Mouse (Mus musculus): ENCODE results near the gene Kctd10. TPM values are rescaled to one million over a fixed set of nuclear protein-coding genes. Genes with fewer than 3 reads are reported as not detected.

Gene Kctd10
- 11.4 and 12.8 TPM in 2 replicates for total RNA-seq (2014; rRNA removed)
- 14.4 and 15.1 TPM in 2 replicates for polyA plus RNA-seq (2012; rRNA removed)

DNA sequence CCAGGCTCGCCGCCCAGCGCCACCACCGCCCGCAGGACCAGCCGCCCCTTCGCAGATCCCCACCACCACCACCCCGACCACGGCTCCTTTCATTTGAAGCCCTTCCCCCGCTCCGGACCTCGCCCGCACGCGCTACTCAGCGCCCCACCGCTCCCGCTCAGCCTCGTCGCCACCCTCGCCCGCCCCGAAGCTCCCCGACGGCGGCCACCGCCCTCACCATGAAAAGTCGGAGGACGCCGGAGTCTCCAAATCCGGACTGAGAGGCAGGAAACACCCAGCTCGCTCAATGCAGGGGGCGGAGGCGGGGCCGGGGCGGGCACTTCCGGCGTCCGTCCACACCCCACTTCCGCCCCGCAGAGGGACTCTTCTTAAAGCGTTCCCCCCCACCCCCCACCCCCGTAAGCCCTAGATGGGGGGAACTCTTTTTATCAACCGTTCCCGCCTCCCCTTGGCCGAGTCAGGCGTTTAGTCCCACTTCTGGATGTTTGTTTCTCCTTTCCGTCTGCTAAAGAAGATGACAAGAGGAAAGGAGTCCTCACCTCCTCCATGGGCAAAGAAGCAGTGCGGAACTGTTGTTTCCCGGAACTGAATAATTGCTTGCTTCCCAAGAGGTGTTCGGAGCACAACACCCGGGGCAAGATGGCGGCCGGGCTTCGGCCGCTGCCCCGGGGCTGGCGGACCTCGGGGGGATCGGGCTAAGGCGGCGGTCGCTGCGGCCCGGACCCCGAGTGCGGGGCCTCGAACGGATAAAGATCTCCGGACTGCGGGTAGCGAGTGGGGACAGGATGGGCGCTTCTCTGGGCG is at the start of gene Kctd10, which contains the start of gene Ube3b:
Gene Kctd10, minus strand, starts transcription at position 300 of the 804 bp plus-strand sequence.
Gene Ube3b, plus strand, starts transcription at position 399 of the 804 bp plus-strand sequence.
- H3K27ac ChIP-seq (replicated peaks; ENCODE audit: insufficient read depth, low read depth, low read length), result peak within 1 kb of the TSS; percentile 98
- H3K4me1 ChIP-seq (ENCODE audit: control insufficient read depth, insufficient read depth, low read length), result peaks cover 5% of the 10 kb centered on the region; the same call in 1 of the 2 replicates
- WGBS, result under 1% methylated on average over 74 of the region's 74 CpGs
- peak; percentile 87 for DNase-seq (ENCODE audit: extremely low read depth, low read depth, low spot score)
- peak within 1 kb of the TSS; percentile 98 for H3K4me3 ChIP-seq (ENCODE audit: insufficient read depth, low read depth, low read length)
- H3K79me2 ChIP-seq (ENCODE audit: control insufficient read depth, insufficient read depth, low read length), result peaks cover 51% of the 10 kb centered on the region
- peaks cover 6% of the 10 kb centered on the region for H3K36me3 ChIP-seq (ENCODE audit: control insufficient read depth, insufficient read depth, low read length)
- H3K9ac ChIP-seq (ENCODE audit: low read depth, low read length), result peak within 1 kb of the TSS; percentile 98
- no peak for TF ChIP-seq CTCF (IDR thresholded peaks at IDR 0.05; ENCODE audit: low read depth, low read length)
- peak; percentile 87 for TF ChIP-seq POLR2A (IDR thresholded peaks at IDR 0.05; ENCODE audit: extremely low read depth, insufficient read depth, low read length)
- no peaks in the 10 kb centered on the region for H3K27me3 ChIP-seq (ENCODE audit: control insufficient read depth, insufficient read depth, low read length)

DNA sequence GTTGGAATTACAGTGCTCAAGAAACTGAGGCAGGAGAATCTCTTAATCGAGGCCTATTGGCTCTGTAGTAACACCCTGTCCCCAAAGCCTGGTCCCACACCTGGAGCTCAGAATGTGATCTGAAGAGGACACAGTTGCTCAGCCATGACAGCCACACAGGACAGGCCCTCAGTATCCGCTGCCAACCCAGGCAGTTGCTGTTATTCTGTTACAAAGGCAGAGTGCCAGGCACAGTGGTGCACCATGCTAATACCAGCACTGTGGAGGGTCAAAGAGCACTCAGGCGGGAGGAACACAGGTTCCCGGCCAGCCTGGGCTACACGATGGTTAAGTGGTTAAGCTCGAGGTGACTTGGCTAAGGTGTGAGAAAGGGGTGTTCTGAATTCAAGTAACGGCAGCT is 49.5 kb upstream of the Kctd10 start:
- Histone ChIP-seq H3K4me3 (ENCODE audit: insufficient read depth, low read depth, low read length) (no peak overlapping the region), H3K4me1 (ENCODE audit: control insufficient read depth, insufficient read depth, low read length) (peaks cover 4% of the 10 kb centered on the region; the same call in 1 of the 2 replicates), H3K27me3 (ENCODE audit: control insufficient read depth, insufficient read depth, low read length) (no peaks in the 10 kb centered on the region), H3K36me3 (ENCODE audit: control insufficient read depth, insufficient read depth, low read length) (no peaks in the 10 kb centered on the region), H3K79me2 (ENCODE audit: control insufficient read depth, insufficient read depth, low read length) (no peaks in the 10 kb centered on the region), H3K27ac (replicated peaks; ENCODE audit: insufficient read depth, low read depth, low read length) (no peak overlapping the region), H3K9ac (ENCODE audit: low read depth, low read length) (no peak overlapping the region)
- no peak for TF ChIP-seq CTCF (IDR thresholded peaks at IDR 0.05; ENCODE audit: low read depth, low read length)
- TF ChIP-seq POLR2A (IDR thresholded peaks at IDR 0.05; ENCODE audit: extremely low read depth, insufficient read depth, low read length), result no peak
- DNase-seq (ENCODE audit: extremely low read depth, low read depth, low spot score), result peak; percentile 62
- WGBS, result 44% methylated on average over 7 of the region's 7 CpGs

DNA sequence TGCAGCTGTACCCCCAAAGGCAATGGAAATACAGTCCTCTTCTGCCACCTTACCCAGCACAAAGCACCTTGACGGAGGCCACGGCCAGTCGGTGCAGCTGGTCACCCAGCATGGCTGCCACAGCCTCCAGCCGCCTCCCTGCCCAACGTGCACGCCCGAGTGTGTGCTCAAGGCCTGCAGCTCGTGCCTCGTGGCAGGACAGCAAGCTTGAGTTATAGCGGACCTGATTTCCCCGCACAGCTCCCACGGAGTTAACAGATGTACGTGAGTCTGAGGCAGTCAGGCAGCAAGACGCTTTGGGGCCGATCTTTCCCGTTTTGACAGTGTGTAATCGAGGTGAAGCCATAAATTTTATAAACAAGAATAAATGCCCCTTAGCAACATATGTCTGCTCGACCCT is 48.3 kb upstream of the Kctd10 start:
- Histone ChIP-seq H3K27me3 (ENCODE audit: control insufficient read depth, insufficient read depth, low read length) (no peaks in the 10 kb centered on the region), H3K79me2 (ENCODE audit: control insufficient read depth, insufficient read depth, low read length) (no peaks in the 10 kb centered on the region), H3K36me3 (ENCODE audit: control insufficient read depth, insufficient read depth, low read length) (no peaks in the 10 kb centered on the region), H3K9ac (ENCODE audit: low read depth, low read length) (no peak overlapping the region), H3K4me1 (ENCODE audit: control insufficient read depth, insufficient read depth, low read length) (peaks cover 4% of the 10 kb centered on the region; the same call in 1 of the 2 replicates), H3K4me3 (ENCODE audit: insufficient read depth, low read depth, low read length) (no peak overlapping the region), H3K27ac (replicated peaks; ENCODE audit: insufficient read depth, low read depth, low read length) (no peak overlapping the region)
- WGBS, result 81% methylated on average over 18 of the region's 18 CpGs
- TF ChIP-seq POLR2A (IDR thresholded peaks at IDR 0.05; ENCODE audit: extremely low read depth, insufficient read depth, low read length) (no peak), CTCF (IDR thresholded peaks at IDR 0.05; ENCODE audit: low read depth, low read length) (no peak)
- no peak for DNase-seq (ENCODE audit: extremely low read depth, low read depth, low spot score)

DNA sequence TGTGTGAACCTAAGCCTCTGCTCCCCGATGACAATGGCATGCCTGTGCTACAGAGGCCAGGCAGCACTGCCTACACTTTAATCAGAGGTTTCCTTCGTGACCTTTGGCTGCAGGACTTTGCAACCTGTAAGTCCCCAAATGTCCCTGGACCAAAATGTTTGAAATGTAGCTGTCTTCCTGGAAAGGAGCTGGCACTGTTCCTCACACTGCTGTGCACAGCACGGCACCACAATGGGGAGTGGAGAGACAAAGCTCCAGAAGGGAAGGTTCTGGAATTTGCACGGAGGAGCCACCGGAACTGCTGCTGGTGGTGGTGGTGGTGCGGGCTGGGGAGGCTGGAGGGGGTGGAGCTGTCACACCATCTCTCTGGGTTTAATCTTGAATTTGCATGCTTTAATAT is 46.4 kb upstream of the Kctd10 start:
- Histone ChIP-seq H3K4me3 (ENCODE audit: insufficient read depth, low read depth, low read length) (no peak overlapping the region), H3K4me1 (ENCODE audit: control insufficient read depth, insufficient read depth, low read length) (peaks cover 11% of the 10 kb centered on the region), H3K27ac (replicated peaks; ENCODE audit: insufficient read depth, low read depth, low read length) (no peak overlapping the region), H3K36me3 (ENCODE audit: control insufficient read depth, insufficient read depth, low read length) (no peaks in the 10 kb centered on the region), H3K27me3 (ENCODE audit: control insufficient read depth, insufficient read depth, low read length) (no peaks in the 10 kb centered on the region), H3K79me2 (ENCODE audit: control insufficient read depth, insufficient read depth, low read length) (no peaks in the 10 kb centered on the region), H3K9ac (ENCODE audit: low read depth, low read length) (no peak overlapping the region)
- 44% methylated on average over 6 of the region's 6 CpGs for WGBS
- TF ChIP-seq CTCF (IDR thresholded peaks at IDR 0.05; ENCODE audit: low read depth, low read length), result no peak
- no peak for DNase-seq (ENCODE audit: extremely low read depth, low read depth, low spot score)

DNA sequence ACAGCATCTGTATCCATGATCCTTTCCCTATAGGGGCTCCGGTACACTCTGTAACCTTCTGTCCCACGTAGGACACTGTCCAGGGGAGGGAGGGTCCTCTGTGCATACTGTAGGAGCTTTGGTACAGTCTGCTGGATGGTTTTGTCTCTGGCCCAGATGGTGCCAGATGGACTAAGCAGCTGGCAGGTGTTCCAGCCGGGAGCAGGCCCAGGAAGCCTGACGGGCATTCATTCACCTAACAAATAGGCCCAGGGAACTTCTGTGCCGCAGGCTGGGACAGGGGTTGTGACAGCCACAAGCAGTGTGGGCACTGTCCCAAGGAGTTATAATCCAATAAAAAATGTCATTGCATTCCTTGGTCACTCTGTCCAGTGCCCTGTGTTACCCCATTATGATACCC is 43.7 kb upstream of the Kctd10 start:
- Histone ChIP-seq H3K9ac (ENCODE audit: low read depth, low read length) (no peak overlapping the region), H3K4me3 (ENCODE audit: insufficient read depth, low read depth, low read length) (no peak overlapping the region), H3K79me2 (ENCODE audit: control insufficient read depth, insufficient read depth, low read length) (no peaks in the 10 kb centered on the region), H3K27me3 (ENCODE audit: control insufficient read depth, insufficient read depth, low read length) (no peaks in the 10 kb centered on the region), H3K36me3 (ENCODE audit: control insufficient read depth, insufficient read depth, low read length) (no peaks in the 10 kb centered on the region), H3K27ac (replicated peaks; ENCODE audit: insufficient read depth, low read depth, low read length) (no peak overlapping the region), H3K4me1 (ENCODE audit: control insufficient read depth, insufficient read depth, low read length) (peaks cover 18% of the 10 kb centered on the region)
- no peak for DNase-seq (ENCODE audit: extremely low read depth, low read depth, low spot score)
- WGBS, result 72% methylated on average over 5 of the region's 5 CpGs
- TF ChIP-seq POLR2A (IDR thresholded peaks at IDR 0.05; ENCODE audit: extremely low read depth, insufficient read depth, low read length), result no peak
- TF ChIP-seq CTCF (IDR thresholded peaks at IDR 0.05; ENCODE audit: low read depth, low read length), result no peak

DNA sequence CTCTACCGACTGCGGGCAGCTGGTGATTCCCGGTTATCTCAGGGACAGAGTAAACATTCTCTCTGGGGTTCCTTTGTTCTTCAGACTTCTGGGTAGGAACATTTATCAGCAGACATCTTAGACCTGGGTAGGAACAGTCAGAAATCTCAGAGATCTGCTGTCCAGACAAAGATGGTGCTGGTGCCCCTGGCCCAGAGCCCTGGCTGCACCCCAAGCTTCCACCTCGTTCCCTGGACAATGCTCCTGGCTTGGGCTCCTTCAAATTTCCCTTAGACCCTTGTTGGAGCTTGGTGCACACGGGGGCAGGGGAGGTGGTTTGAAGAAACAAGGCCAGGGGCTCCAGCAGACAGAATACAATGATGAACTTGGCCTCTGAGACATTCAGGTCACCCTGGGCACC is 42.3 kb upstream of the Kctd10 start:
- peaks cover 18% of the 10 kb centered on the region for H3K4me1 ChIP-seq (ENCODE audit: control insufficient read depth, insufficient read depth, low read length)
- H3K27ac ChIP-seq (replicated peaks; ENCODE audit: insufficient read depth, low read depth, low read length), result no peak overlapping the region
- no peak for DNase-seq (ENCODE audit: extremely low read depth, low read depth, low spot score)
- WGBS, result 12% methylated on average over 5 of the region's 5 CpGs
- H3K79me2 ChIP-seq (ENCODE audit: control insufficient read depth, insufficient read depth, low read length), result no peaks in the 10 kb centered on the region
- no peak overlapping the region for H3K4me3 ChIP-seq (ENCODE audit: insufficient read depth, low read depth, low read length)
- H3K36me3 ChIP-seq (ENCODE audit: control insufficient read depth, insufficient read depth, low read length), result peaks cover 2% of the 10 kb centered on the region; the same call in 1 of the 2 replicates
- no peaks in the 10 kb centered on the region for H3K27me3 ChIP-seq (ENCODE audit: control insufficient read depth, insufficient read depth, low read length)
- H3K9ac ChIP-seq (ENCODE audit: low read depth, low read length), result no peak overlapping the region
- TF ChIP-seq CTCF (IDR thresholded peaks at IDR 0.05; ENCODE audit: low read depth, low read length), result no peak
- no peak for TF ChIP-seq POLR2A (IDR thresholded peaks at IDR 0.05; ENCODE audit: extremely low read depth, insufficient read depth, low read length)

Data from liver, adult 2 months (tissue).